Mouse (Mus musculus): ENCODE data around the gene Srebf2. TPM values are rescaled to one million over a fixed set of nuclear protein-coding genes. Genes with fewer than 3 reads are reported as not detected.

Srebf2 gene
- total and polyA plus RNA-seq, 3 experiments = 93.2 to 261 (median 101) TPM

Small RNA genes within 50 kb of the gene (microRNA-seq; reads per million reads assigned to microRNA genes)
- gene Mir33 = 21.3 to 31.8 reads per million in 2 experiments

Other genes starting within 250 kb of the Srebf2 start
- gene Polr3h, start 220.9 kb upstream of the Srebf2 start, total RNA-seq (2021) = 10 to 100 TPM; 15.6 to 34.4 TPM
- gene Polr3h, start 220.9 kb upstream of the Srebf2 start, polyA plus RNA-seq (2012; rRNA removed) = 16.7 and 17.5 TPM in 2 replicates
- 10 to 100 TPM; 10.1 to 19.5 TPM for gene Csdc2, start 210.4 kb upstream of the Srebf2 start, total RNA-seq (2021)
- 33.6 and 50.1 TPM in 2 replicates for gene Csdc2, start 210.4 kb upstream of the Srebf2 start, polyA plus RNA-seq (2012; rRNA removed)
- gene Pmm1, start 186.3 kb upstream of the Srebf2 start, total RNA-seq (2021) = 10 to 100 TPM; 70.6 to 74.8 TPM
- 114 and 118 TPM in 2 replicates for gene Pmm1, start 186.3 kb upstream of the Srebf2 start, polyA plus RNA-seq (2012; rRNA removed)
- not detected for gene 1700029P11Rik, start 166.6 kb upstream of the Srebf2 start, total RNA-seq (2021)
- not detected in 2 replicates for gene 1700029P11Rik, start 166.6 kb upstream of the Srebf2 start, polyA plus RNA-seq (2012; rRNA removed)
- gene Xrcc6, start 159.3 kb upstream of the Srebf2 start, total RNA-seq (2021) = 10 to 100 TPM; 73.2 to 87.0 TPM
- 23.8 and 27.6 TPM in 2 replicates for gene Xrcc6, start 159.3 kb upstream of the Srebf2 start, polyA plus RNA-seq (2012; rRNA removed)
- gene Desi1, start 113.3 kb upstream of the Srebf2 start, total RNA-seq (2021) = 100 to 1,000 TPM in 1 of 2 experiments, 10 to 100 TPM in 1; 56.0 to 149 TPM
- 100.0 and 101 TPM in 2 replicates for gene Desi1, start 113.3 kb upstream of the Srebf2 start, polyA plus RNA-seq (2012; rRNA removed)
- gene Snu13, start 99.6 kb upstream of the Srebf2 start, total RNA-seq (2021) = 10 to 100 TPM; 84.9 to 91.7 TPM
- 61.5 and 68.6 TPM in 2 replicates for gene Snu13, start 99.6 kb upstream of the Srebf2 start, polyA plus RNA-seq (2012; rRNA removed)
- not detected for gene 4930407I10Rik, start 88.0 kb upstream of the Srebf2 start, total RNA-seq (2021)
- gene 4930407I10Rik, start 88.0 kb upstream of the Srebf2 start, polyA plus RNA-seq (2012; rRNA removed) = not detected in 2 replicates
- 1 to 10 TPM in 1 of 2 experiments, under 1 TPM in 1; 0.35 to 3.2 TPM for gene Mei1, start 77.2 kb upstream of the Srebf2 start, total RNA-seq (2021)
- not detected in 2 replicates for gene Mei1, start 77.2 kb upstream of the Srebf2 start, polyA plus RNA-seq (2012; rRNA removed)
- gene Ccdc134, start 19.3 kb upstream of the Srebf2 start, total RNA-seq (2021) = 1 to 10 TPM; 6.2 to 8.5 TPM
- 20.7 and 26.5 TPM in 2 replicates for gene Ccdc134, start 19.3 kb upstream of the Srebf2 start, polyA plus RNA-seq (2012; rRNA removed)
- gene Shisa8, start 65.6 kb downstream of the Srebf2 start, total RNA-seq (2021) = under 1 TPM in 1 of 2 experiments, not detected in 1; 0.69 TPM
- gene Shisa8, start 65.6 kb downstream of the Srebf2 start, polyA plus RNA-seq (2012; rRNA removed) = 1.3 and 2.5 TPM in 2 replicates
- not detected for gene Tnfrsf13c, start 77.2 kb downstream of the Srebf2 start, total RNA-seq (2021)
- 0.08 and 0.15 TPM in 2 replicates for gene Tnfrsf13c, start 77.2 kb downstream of the Srebf2 start, polyA plus RNA-seq (2012; rRNA removed)
- 1 to 10 TPM in 1 of 2 experiments, under 1 TPM in 1; 0.93 to 1.9 TPM for gene Cenpm, start 97.6 kb downstream of the Srebf2 start, total RNA-seq (2021)
- 11.0 and 11.1 TPM in 2 replicates for gene Cenpm, start 97.6 kb downstream of the Srebf2 start, polyA plus RNA-seq (2012; rRNA removed)
- gene 1500009C09Rik, start 105.2 kb downstream of the Srebf2 start, total RNA-seq (2021) = under 1 TPM; 0.31 to 0.32 TPM
- 0.23 and 0.26 TPM in 2 replicates for gene 1500009C09Rik, start 105.2 kb downstream of the Srebf2 start, polyA plus RNA-seq (2012; rRNA removed)
- 1 to 10 TPM; 2.9 to 4.7 TPM for gene Sept3, start 127.7 kb downstream of the Srebf2 start, total RNA-seq (2021)
- 2.1 and 2.9 TPM in 2 replicates for gene Sept3, start 127.7 kb downstream of the Srebf2 start, polyA plus RNA-seq (2012; rRNA removed)
- gene Wbp2nl, start 151.8 kb downstream of the Srebf2 start, total RNA-seq (2021) = not detected
- gene Wbp2nl, start 151.8 kb downstream of the Srebf2 start, polyA plus RNA-seq (2012; rRNA removed) = not detected in 2 replicates
- gene Naga, start 191.7 kb downstream of the Srebf2 start, total RNA-seq (2021) = 10 to 100 TPM; 62.8 to 64.0 TPM
- gene Naga, start 191.7 kb downstream of the Srebf2 start, polyA plus RNA-seq (2012; rRNA removed) = 136 and 165 TPM in 2 replicates
- gene Pheta2, start 191.8 kb downstream of the Srebf2 start, total RNA-seq (2021) = 1 to 10 TPM in 1 of 2 experiments, under 1 TPM in 1; 0.40 to 1.1 TPM
- 0.44 and 0.55 TPM in 2 replicates for gene Pheta2, start 191.8 kb downstream of the Srebf2 start, polyA plus RNA-seq (2012; rRNA removed)
- gene Smdt1, start 191.8 kb downstream of the Srebf2 start, total RNA-seq (2021) = 100 to 1,000 TPM; 187 to 197 TPM
- gene Smdt1, start 191.8 kb downstream of the Srebf2 start, polyA plus RNA-seq (2012; rRNA removed) = 190 and 213 TPM in 2 replicates
- gene Ndufa6, start 207.1 kb downstream of the Srebf2 start, total RNA-seq (2021) = 100 to 1,000 TPM; 454 to 511 TPM
- 169 and 274 TPM in 2 replicates for gene Ndufa6, start 207.1 kb downstream of the Srebf2 start, polyA plus RNA-seq (2012; rRNA removed)
- 10 to 100 TPM; 37.9 to 39.6 TPM for gene Cyp2d22, start 233.1 kb downstream of the Srebf2 start, total RNA-seq (2021)
- gene Cyp2d22, start 233.1 kb downstream of the Srebf2 start, polyA plus RNA-seq (2012; rRNA removed) = 51.0 and 66.2 TPM in 2 replicates
- gene Cyp2d11, start 246.8 kb downstream of the Srebf2 start, total RNA-seq (2021) = under 1 TPM in 1 of 2 experiments, not detected in 1; 0.21 TPM
- not detected in 2 replicates for gene Cyp2d11, start 246.8 kb downstream of the Srebf2 start, polyA plus RNA-seq (2012; rRNA removed)

Data from adrenal gland, adult 2 months (tissue).